Comparison of ENCODE assay signal across 28 mouse cellular contexts in the genomic region with DNA sequence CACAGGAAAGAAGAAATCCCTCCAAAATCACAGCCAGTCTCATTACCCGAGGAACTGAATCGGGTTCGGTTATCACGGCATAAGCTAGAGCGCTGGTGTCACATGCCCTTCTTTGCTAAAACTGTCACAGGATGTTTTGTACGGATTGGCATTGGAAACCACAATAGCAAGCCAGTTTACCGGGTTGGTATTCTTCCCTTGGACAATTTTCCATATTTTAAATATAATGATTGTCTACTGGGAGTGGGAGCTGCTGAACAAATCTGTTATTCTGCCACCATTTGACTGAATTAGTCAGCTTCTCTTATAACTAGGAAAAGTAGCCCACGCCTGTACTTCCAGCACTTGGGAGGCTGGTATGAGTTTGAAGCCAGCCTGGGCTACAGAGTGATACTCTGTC. TPM values are rescaled to one million over a fixed set of nuclear protein-coding genes. Genes with fewer than 3 reads are reported as not detected.
"Had no signal": no experiment of that assay in that cellular context is flagged by ENCODE, and none has a peak within 500 bp of the region (broad histone marks: within the 10 kb centered on the region; RNA-seq: fewer than 3 reads in every experiment).

No protein-coding gene starts in this region.

- H3K27ac ChIP-seq: heart, adult 2 months; heart, embryonic 13.5 days; heart, embryonic 15.5 days; hindbrain, embryonic 13.5 days; hindbrain, embryonic 15.5 days; hindbrain, postnatal 0 days; kidney, embryonic 15.5 days; kidney, postnatal 0 days; limb, embryonic 10.5 days; limb, embryonic 12.5 days; liver, embryonic 13.5 days; liver, embryonic 15.5 days had no signal

- DNase-seq: forebrain, postnatal 0 days; gastrocnemius, postnatal 14 days; gastrocnemius, postnatal 36 days; heart, adult 11 months; heart, adult 2 months; heart, postnatal 14 days; heart, postnatal 36 days; kidney, adult 11 months; kidney, adult 2 months; kidney, adult 9 months; kidney, postnatal 14 days; kidney, postnatal 36 days; liver; liver, embryonic 13.5 days; liver, postnatal 0 days had no signal

- H3K4me3 ChIP-seq: heart, adult 2 months; heart, embryonic 13.5 days; heart, embryonic 15.5 days; hindbrain, embryonic 13.5 days; hindbrain, embryonic 15.5 days; kidney, embryonic 15.5 days; limb, embryonic 10.5 days; limb, embryonic 12.5 days; liver, embryonic 13.5 days; liver, embryonic 15.5 days had no signal

RNA-seq across cellular contexts. Expression of gene Itpka, which starts 21.1 kb away (rescaled TPM):
- total RNA-seq: gastrocnemius, adult 18-20 months; gastrocnemius, adult 8-10 months; gastrocnemius, postnatal 36 days had no signal

RNA-seq across cellular contexts. Expression of gene Ltk, which starts 39.2 kb away (rescaled TPM):
- total RNA-seq: gastrocnemius, adult 18-20 months; gastrocnemius, adult 8-10 months; gastrocnemius, postnatal 14 days; gastrocnemius, postnatal 36 days; heart, adult 2 months; heart, postnatal 14 days; heart, postnatal 36 days; hematopoietic stem cell, adult 5-6 weeks had no signal
